Mouse (Mus musculus) c-Kit-positive CD71-positive TER-119-positive erythroid progenitor cells, embryonic 14.5 days (primary cell): Measurements from ENCODE around the gene Gnb1l.

Source experiments
- DNase-seq: peaks from one replicate; pipeline ENCODE4 v3.0.0-alpha.2; 2013; ENCODE audit warnings: low spot score

The Gnb1l gene

DNA sequence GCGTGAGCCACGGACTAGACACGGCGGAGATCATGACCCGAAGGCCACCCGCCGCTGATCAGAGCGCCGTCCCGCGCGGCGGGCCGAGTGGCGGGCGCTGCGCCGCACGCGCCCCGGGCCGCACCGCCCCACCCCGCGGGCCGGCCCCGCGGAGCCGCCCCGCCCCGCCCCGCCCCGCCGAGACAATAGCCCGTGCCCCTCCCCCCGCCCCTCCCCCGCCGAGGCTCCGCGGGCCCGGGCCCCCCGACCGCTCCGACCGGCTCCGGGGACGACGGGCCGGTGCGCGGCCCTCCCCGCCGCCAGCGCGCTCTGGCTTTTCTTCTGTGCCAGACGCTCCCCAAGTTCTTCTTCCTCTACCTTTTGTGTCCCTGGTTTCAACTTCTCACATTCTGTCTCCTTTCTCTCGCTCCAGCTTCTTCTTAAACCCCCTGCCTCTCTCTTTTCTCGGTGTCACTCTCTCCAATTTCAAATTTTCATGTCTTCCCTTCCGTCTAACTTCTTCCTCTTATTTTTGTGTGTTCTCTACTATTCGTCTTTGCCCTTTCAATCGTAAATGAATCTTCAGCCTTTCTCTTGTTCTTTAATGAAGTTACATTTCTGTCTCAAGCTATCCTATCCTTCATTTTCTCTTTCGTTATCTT lies 88.5 kb downstream of the Gnb1l start:
- no peak for DNase-seq

DNA sequence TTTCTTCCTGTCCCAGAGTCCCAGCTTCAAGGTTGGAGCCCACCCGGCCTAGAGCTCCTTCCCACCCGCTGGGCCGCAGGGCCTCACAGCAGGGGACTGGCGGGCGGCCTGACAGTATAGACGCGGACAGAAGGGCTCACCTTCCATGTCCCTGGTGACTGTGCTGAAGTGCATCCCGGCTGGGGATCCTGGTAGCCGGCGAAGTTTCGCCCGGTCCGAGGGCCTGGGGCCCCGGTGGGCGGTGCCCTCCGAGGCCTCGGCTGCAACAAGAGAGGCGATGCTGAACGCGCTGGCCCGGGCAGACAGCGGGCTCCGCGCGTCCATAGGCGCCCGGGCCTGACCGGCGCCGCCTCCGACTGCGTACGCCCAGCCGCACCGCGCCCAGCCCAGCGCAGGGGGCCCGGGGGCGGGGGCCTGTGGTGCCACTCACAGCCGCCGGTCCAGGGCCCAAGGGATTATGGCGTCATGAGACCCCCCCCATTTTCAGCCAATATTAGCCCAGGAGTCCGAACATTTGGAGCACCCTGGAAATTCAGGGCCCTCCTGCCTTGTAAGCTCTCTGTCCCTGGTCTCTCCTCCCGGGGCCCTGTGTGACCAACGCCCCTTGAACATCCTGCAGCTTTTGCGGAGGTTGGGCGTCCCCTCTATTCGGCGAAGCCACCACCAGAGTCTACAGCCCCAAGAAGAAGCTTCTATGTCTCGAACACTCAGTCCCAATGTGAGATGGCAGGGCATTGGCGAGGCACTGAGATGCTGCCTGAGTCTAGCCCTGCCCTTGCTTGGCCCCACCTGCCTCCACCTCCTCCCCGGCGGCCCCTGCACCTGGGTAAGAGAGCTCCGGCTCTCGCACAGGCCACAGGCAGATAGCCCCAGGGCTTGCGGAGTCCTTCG lies 89.6 kb downstream of the Gnb1l start:
- DNase-seq, result no peak

DNA sequence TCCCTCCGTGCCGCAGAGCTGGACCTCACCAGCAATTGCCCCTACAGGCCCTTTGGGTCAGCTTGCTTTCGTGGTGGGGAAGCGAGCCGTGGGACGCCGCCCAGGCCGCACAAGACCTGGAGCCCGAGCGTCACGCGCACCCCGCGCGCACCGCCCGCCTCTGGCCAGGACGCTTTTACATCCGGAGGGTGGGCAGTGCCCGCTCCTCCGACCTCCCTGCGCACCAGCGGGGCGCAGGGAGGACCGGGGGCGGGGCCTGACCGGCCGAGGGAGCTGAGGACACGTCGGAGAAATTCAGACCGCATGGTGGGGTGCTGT lies 90.2 kb downstream of the Gnb1l start:
- no peak for DNase-seq

DNA sequence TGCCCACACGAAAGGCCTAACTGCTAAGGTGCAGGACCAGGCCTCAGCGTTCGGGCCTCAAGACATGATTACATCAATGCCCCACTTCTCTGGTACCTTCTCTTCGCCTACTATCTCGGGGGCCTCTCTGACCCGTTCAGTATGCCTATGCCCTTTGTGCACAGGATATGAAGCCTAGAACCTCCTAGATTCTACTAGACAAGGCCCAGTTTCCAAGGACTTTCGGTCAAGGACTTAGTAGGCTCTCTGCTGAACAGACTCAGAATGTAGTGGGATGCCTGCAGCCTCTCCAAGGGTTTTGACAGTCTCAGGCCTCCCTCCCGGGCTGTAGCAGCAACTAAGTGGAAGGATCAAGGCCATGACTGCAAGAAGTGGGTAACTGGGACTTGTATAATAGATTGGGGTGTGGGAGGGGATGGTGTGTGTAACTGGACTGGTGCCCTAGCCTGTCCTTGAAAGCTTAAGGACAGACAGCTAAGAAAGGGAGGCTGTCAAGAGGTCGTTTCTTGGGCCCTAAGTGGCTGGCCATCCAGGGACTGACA lies 90.6 kb downstream of the Gnb1l start:
- DNase-seq, result no peak

DNA sequence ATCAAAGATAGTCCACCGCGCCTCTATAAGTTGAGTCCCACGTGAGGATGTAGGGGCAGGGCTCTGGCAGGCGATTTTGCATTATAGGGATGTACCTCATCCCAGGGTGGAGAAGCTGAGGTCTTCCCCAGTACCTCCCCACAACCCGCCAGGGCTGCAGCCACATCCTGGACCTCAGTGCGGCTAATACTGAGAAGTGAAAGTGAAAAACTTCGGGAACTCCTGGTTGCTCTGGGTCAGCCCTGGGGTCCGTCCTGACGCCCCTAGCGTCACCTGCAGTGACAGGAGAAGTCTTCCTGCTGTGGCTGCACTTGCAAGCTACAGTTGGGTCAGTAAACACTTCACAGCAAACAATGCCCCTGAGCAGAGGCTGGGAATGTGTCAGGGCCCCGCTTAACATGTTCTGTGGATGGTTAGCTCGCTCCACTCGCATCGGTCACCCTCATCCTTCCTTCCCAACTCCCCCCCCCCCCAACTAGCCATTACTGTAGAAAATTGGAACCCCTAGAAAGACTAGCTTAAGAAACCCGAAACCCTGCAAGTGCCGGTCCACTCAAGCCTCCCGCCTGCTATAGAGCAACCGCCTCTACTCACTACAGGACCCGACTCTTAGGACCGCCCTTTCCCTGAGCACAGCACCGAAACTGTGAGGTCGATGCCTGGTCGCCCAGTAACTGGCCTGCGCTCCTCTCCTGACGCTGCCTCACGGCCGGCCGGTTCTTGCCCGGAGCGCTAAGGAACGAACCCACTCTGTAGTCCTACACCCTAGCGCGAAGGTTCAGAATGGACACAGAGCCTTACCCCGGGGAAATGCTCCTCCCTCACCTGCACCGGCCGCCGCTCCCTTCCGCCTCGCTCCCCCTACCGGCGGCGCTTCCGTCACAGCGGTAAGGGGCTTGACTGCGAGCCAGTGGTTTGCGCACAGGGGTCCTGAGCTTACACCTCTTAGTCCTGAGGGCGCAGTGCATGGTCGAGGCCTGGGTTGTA lies 91.6 kb downstream of the Gnb1l start, which contains the start of gene Tbx1:
TSS of gene Tbx1 (minus strand) at position 868 of the 987 bp plus-strand sequence.
- no peak for DNase-seq

DNA sequence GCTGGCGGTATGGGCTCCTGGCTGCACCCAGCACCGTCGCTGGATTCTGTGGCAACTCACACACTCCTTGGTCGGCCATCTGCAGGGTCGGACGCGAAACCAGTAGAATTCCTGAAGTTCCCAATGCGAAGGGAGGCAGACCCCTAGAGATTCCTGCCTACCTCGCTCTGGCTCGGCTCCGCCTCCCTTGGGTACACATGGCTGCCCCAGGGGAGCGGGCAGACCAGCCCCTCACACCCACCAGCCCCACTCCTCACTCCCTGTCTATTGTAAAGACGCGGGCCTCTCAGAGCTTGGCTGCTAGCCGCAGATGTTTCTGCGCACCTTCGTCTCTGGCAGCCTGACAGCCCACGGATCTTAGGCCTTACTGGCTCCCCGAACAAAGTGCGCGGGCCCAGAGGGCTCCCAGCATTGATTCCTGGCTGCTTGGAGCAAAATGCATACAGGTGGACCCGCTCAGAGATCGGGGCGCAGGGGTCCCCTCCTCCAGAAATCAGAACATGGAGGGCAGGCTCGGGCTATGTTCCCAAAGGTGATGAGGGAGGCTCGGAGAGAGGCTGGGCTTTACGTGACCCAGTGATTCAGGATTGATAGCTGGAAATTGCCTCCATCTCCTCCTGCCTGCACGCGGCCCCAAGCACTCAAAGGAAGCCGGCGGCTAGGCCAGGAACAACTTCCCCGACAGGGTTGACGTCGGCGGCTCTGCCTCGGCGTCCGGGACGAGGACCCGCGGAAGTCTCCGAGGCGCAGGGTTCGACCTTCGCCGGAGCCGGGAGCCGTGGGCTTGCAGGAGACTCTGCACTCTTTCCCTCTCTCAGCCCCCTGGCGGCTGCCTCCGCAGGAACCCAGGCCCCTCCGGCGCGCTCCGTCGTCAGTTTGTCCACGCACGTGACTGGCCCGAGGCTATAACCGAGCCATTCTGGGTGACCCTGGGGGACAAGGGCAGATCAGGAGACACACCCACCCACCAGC lies 92.8 kb downstream of the Gnb1l start:
- no peak for DNase-seq

DNA sequence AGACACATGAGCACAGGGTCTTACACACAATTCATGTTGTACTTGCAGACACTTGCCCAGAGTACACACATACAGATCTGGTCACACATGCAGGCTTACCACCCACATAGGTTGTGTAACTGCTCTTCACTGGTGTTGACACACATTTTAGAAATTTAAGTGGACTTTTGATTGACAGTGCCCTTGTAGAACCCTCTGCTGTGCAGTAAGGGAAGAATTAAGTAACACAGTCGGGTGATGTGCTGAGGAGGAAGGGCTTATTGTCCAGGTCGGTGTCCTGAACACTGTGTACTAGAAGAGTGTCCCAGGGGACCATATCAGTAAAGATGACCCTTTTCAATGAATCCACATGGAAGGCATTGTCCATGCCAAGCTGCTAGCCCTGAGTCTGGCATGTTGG lies 95.4 kb downstream of the Gnb1l start:
- DNase-seq, result no peak

DNA sequence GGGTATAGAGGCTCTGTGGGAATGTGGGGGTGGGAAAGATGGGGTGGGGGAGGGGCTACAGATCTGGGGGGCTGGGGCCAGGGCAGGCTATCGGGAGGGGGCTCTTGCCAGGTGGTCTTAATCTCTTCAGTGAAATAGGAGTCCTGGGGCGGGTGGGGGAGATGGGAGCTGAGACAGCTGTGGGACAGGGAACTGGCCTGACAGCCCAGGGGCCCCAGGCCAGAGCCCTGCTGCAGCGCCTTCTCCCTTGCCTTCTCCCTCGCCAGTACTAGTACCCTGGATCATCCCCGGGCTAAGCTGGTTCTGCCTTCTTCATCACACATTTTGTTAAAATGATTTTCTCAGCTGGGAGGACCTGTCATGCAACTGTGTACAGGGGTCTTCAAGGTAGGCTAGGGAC lies 97.7 kb downstream of the Gnb1l start:
- no peak for DNase-seq

DNA sequence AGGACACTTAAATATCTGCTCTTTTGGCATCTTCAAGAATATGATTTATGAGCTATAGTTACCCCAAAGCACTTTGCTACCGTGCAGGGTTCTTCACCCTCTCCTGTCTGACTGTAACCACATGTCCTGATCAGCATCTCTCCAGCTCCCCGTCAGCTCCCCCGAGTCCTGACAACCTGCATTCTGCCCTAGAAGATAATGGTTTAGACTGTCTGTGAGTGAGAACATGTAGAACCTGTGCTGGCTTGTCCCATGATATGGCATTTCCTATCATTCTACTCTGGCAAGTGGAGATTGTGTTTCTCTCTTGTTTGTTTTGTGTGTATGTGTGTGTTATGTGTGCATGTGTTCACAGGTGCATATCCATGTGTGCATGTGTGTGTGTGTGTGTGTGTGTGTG lies 99.5 kb downstream of the Gnb1l start:
- DNase-seq, result no peak

DNA sequence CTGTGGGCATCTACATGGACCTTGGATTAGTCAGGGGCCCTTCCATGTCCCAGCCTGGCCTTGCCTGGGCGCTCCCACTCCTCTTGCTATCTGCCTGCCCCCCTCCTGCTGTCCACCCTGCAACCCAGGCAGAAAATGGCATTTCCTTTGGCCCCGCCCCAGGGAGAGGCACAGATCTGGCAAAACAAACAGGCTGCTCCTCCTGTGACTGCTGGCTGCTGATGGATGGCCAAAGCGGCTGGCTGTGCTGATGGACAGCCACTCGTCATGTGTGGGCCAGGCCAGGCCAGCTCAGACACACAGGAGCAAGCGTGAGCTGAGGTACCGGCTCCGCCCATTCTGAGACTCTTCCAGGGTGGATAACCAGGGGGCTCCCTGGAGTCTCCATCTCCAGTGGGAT lies 102.9 kb downstream of the Gnb1l start:
- no peak for DNase-seq

DNA sequence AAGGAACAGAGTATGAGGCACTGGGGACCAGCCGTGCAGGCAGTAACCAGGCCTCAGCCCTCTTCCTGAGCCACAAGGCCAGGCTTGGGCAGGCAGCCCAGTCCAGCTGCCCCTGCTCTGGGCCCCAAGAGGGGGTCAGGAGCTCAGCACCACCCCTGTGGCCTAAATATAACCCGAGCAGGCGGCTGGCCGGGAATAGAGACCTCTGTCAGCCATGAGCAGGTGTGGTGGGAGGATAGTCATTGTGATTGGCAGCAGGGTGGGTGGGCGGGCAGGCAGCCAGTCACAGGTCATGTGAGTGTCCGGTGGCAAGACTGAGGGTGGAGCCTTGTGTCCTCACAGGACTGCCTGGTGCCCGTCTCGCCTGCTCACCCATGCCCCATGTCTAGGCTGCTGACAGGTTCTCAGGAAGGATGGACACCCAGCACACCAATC lies 105.8 kb downstream of the Gnb1l start:
- no peak for DNase-seq

DNA sequence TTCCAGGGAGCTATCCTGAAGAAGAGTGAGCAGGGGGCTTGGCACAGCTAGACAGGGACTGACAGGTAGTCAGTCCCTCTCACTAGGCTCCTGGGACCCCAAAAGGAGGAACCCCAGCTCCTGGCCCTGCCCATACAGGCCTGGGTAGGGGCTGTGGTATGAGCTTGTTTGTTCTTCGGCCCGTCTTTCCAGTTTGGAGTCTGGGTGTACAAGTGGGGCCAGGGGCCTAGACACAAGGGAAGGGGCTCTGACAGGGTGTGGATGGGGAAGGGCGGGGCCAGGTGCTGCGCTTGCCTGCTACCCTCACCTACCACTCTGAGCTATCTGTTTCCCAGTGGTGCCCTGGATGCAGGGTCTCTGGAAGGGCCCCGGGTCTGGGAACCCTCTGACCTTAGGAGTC lies 107.2 kb downstream of the Gnb1l start:
- DNase-seq, result no peak

DNA sequence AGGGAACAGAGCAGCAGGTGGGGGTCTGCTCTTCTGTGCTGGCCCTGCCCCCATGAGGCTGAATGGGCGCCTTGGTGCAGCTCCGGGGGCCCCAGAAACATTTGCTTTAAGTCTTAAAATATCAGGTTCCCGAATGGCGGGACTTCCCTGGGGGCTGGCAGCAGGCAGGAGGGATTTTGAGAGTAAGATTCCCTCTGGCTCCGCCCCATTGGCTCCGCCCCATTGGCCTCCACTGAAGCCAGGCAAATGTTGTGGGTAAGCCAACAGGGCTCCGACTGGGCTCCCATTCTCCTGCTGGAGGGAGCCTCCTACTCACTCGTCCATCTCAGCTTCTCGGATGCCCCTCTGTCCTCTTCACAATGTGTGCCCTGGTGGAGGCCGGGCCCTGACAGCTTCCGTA lies 109.7 kb downstream of the Gnb1l start:
- no peak for DNase-seq

DNA sequence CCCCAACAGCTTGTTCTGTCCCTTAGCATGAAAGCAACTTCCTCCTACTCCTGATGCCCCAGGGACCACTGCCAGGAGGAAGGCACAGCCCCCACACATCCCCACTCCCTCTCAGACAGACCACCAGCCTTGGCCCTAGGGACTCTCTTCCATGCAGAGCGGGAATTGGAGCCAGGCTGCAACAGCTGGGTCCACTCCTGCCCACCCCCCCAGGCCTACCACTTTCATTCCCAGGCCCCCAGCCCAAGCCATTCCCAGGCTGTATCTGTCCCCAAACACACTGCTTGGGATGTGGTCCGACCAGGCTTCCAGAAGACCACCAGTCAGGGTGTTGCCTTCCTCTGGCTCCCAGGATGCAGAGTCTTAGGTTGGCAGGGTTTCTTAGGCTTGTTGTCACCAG lies 110.6 kb downstream of the Gnb1l start:
- no peak for DNase-seq

DNA sequence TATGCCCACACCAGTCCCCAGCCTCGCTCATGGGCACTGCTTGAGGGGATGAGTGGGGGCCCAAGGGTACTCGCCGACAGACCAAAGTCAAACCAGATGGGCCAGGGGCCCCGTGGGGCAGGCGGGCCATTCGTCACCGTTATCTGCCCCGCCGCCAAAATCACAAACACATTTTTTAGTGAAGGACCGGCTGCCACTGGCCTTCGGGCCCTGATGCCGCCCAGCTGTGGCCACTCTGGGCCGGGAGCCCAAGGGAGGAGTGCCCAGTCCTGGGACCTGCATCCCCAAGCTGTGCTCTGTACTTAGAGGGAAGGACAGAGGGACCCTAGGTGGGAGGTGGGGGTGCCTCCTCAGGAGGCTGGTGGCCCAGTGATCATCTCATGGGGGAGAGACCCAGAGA lies 113.2 kb downstream of the Gnb1l start:
- no peak for DNase-seq

DNA sequence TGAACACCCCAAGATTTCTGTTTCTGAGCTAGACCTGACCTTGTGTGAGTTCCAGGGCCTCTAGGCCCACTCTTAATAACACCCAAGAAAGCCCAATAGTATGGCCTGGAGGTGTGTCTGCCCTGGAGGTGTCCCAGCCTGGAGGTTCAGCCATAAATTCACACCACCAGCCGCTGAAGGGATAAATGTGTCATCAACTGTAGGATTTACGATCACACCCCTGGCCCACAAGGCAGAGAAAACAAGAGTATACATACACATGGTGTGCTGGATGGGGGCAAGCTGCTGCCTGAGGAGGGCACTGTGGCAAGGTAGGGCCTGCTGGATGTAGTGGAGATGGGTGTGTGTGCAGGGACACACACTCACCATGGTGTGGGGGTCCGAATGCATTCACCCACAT lies 114.8 kb downstream of the Gnb1l start:
- DNase-seq, result no peak
